Mouse (Mus musculus) kidney, embryonic 14.5 days (tissue): ENCODE results near the gene Arhgap8. TPM values are rescaled to one million over a fixed set of nuclear protein-coding genes. Genes with fewer than 3 reads are reported as not detected.
A peak's percentile ranks its signal among the peaks of the same experiment; 100 is the strongest.
"Not testable (repeated sequence)": the region's sequence is repeated elsewhere in the genome, so short reads cannot be mapped to it uniquely, and the experiment has no call there.

ENCODE experiments used
- ATAC-seq: fragments of 200-750 bp; cut with Nextera tagmentation; 2 replicates; pipeline ENCODE4 v1.8.0; 2017; ENCODE audit warnings: moderate number of reproducible peaks, mild to moderate bottlenecking, moderate TSS enrichment, moderate library complexity; ENCODE audit not compliant: low FRiP score, low TSS enrichment
- H3K27ac ChIP-seq: fragments of 300-500 bp; sonication (generic); 2 replicates; pipeline ENCODE4 v1.5.1; 2014; ENCODE audit warnings: low read depth, mild to moderate bottlenecking, low read length, moderate library complexity, mixed read lengths
- H3K27me3 ChIP-seq: fragments of 300-500 bp; sonication (generic); 2 replicates; pipeline ENCODE4 v1.6.1; 2014; ENCODE audit warnings: mild to moderate bottlenecking, low read length; ENCODE audit not compliant: control insufficient read depth, insufficient read depth
- H3K36me3 ChIP-seq: fragments of 300-500 bp; sonication (generic); 2 replicates; pipeline ENCODE4 v1.6.1; 2014; ENCODE audit warnings: low read length, mixed read lengths; ENCODE audit not compliant: control insufficient read depth, insufficient read depth
- H3K4me1 ChIP-seq: fragments of 300-500 bp; sonication (generic); 2 replicates; pipeline ENCODE4 v1.6.1; 2014; ENCODE audit warnings: low read length, mixed read lengths; ENCODE audit not compliant: control insufficient read depth, insufficient read depth
- H3K4me2 ChIP-seq: fragments of 300-500 bp; sonication (generic); replicated peaks from 2 replicates; pipeline ENCODE4 v1.6.1; 2014; ENCODE audit warnings: low read depth, mild to moderate bottlenecking, low read length
- H3K4me3 ChIP-seq: fragments of 300-500 bp; sonication (generic); 2 replicates; pipeline ENCODE4 v1.5.1; 2014; ENCODE audit warnings: mild to moderate bottlenecking, low read length
- H3K9ac ChIP-seq: fragments of 300-500 bp; sonication (generic); 2 replicates; pipeline ENCODE4 v1.6.1; 2014; ENCODE audit warnings: low read depth, mild to moderate bottlenecking, low read length, moderate library complexity
- H3K9me3 ChIP-seq: fragments of 300-500 bp; sonication (generic); 2 replicates; pipeline ENCODE4 v1.6.1; 2016; ENCODE audit warnings: low read length; ENCODE audit not compliant: control insufficient read depth
- WGBS: fragments of 180-500 bp; shearing (Covaris S2); extraction: QIAGEN DNeasy Blood & Tissue Kit; methylation state at CpG from one replicate; pipeline ENCODE4 v1.1.7; 2014; 5-methylcytosine and 5-hydroxymethylcytosine counted together
- polyA plus RNA-seq: library from polyadenylated mRNA; unstranded; fragments of >200 nt; fragmentation: Nextera tagmentation; extraction: Ambion mirVana; gene quantifications from 2 replicates; pipeline ENCODE4 v1.2.1, GENCODE M21; 2014

Gene Arhgap8
- polyA plus RNA-seq, 1 experiment from 2014 or later, result 10.2 TPM

DNA sequence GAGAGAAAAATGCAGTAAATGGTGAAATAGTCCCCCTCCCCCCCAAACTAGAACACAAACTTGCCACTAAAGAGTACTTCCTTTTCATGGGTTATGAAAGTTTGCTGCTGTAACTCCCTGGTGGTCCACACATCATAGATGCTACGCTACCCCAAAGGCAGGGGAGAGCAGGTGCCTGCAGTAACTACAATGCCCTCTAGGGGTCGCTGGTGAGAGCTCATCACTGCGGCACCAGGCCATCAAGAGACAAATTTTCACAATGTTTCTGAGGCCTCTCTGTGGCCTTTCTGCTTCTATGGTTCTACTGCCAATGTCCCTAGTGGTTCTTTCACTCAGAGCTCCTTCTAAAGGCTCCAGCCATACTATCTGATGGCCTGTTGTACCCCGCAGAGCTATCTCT, 38.6 kb downstream of the Arhgap8 start:
- Histone ChIP-seq H3K4me3 (no peak overlapping the region), H3K27ac (no peak overlapping the region), H3K4me2 (no peak overlapping the region), H3K27me3 (no peaks in the 10 kb centered on the region), H3K9me3 (no peaks in the 10 kb centered on the region), H3K9ac (no peak overlapping the region), H3K36me3 (no peaks in the 10 kb centered on the region), H3K4me1 (peaks cover 10% of the 10 kb centered on the region; the same call in 1 of the 2 replicates)
- WGBS, result 38% methylated on average over 4 of the region's 4 CpGs
- ATAC-seq, result no peak

DNA sequence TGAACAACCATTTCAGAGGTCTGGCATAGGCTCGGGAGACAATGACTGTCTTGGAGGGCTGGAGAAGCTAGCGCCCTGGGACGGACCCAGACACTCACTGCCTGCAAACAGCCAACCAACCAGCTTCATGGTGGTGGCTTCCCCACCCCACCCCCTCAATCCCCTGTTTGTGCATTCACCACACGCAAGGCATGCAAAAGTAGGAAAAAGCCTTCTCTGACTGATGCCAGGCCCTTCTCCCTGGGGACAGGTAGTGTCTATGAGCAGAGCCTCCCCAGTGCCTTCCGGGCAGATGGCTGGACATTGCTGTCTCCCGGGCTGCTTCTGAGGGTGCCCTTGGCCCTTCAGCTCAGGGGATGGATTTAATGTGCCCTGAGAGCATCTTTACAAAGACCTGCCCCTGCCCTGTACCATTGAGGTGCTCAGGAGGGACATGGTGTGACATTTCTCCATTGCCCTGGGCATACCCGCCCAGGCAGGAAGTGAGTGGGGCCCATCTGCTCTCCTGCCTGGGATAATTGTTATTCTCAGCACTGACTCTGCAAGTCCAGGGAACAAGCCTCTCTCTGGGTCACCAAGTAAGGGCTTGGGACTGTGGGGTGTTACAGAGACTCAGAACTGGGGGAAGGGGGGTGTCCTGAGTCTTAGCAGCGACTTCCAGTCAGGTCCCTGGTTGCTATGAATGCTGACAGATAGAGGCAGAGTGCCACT, 43.0 kb downstream of the Arhgap8 start:
- WGBS, result 60% methylated on average over 8 of the region's 8 CpGs
- peak; percentile 37 for ATAC-seq
- Histone ChIP-seq H3K27me3 (no peaks in the 10 kb centered on the region), H3K4me1 (peaks cover 6% of the 10 kb centered on the region; the same call in 1 of the 2 replicates), H3K27ac (no peak overlapping the region), H3K36me3 (no peaks in the 10 kb centered on the region), H3K9ac (no peak overlapping the region), H3K4me3 (no peak overlapping the region), H3K4me2 (no peak overlapping the region), H3K9me3 (no peaks in the 10 kb centered on the region)

DNA sequence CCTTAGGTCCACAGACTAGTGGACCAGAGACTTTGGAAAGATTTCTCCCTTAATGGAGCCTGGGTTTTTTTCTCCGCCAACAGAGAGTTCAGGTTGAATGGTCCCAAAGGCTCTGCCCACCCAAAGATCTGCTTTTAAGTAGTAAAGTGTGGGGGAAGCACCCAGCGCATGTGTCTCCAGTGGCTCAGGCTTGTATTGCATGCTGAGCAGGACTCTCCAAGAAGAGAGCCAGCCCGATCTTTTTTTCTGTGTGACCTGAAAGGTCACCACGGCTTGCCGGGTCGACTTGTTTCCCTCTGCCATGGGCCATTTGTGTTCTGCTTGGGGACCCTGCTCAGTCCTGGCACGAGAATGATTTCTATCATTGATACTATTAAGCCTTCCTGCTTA, 43.6 kb downstream of the Arhgap8 start:
- H3K27ac ChIP-seq, result no peak overlapping the region
- peaks cover 6% of the 10 kb centered on the region; the same call in 1 of the 2 replicates for H3K4me1 ChIP-seq
- no peaks in the 10 kb centered on the region for H3K9me3 ChIP-seq
- H3K4me2 ChIP-seq, result no peak overlapping the region
- ATAC-seq, result peak; percentile 64; the same call in 1 of the 2 replicates
- no peaks in the 10 kb centered on the region for H3K36me3 ChIP-seq
- H3K9ac ChIP-seq, result no peak overlapping the region
- WGBS, result 13% methylated on average over 7 of the region's 7 CpGs
- no peak overlapping the region for H3K4me3 ChIP-seq
- no peaks in the 10 kb centered on the region for H3K27me3 ChIP-seq

DNA sequence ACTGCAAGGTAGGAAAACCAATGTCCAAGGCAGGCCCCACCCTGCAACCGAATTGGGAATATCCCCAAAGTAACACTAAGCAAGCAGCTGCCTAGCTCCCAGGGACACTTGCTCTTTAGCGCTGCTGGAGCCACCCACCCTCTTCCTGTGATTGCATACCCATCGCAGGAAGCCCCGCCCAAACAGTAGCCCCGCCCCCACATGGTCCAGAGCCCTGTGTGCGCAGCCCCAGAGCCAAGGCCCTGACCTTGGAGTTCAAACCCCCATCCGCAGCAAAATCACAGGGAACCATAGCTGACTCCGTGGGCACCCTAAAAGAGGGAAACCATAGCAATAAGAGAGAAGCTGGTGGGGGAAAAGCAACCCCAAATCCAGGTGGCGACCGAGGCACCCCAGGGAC, 46.8 kb downstream of the Arhgap8 start:
- no peak for ATAC-seq
- Histone ChIP-seq H3K4me2 (no peak overlapping the region), H3K36me3 (no peaks in the 10 kb centered on the region), H3K27ac (no peak overlapping the region), H3K9me3 (no peaks in the 10 kb centered on the region), H3K4me1 (peaks cover 6% of the 10 kb centered on the region; the same call in 1 of the 2 replicates), H3K4me3 (no peak overlapping the region), H3K9ac (no peak overlapping the region), H3K27me3 (no peaks in the 10 kb centered on the region)
- WGBS, result 39% methylated on average over 10 of the region's 10 CpGs

DNA sequence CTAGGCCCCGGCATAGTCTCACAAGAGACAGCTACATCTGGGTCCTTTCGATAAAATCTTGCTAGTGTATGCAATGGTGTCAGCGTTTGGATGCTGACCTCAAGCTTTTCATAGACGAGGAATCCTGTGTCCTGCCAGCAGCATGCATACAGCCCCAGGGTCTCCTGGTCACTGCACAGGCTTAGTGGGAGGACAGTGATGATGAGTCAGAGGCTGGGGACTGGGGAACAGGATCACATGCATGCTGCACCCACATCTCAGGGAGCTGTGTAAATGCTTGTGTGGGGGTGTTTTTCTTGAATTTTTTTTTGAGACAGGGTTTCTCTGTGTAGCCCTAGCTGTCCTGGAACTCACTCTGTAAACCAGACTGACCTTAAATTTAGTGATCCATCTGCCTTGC, 48.7 kb downstream of the Arhgap8 start:
- not testable (repeated sequence) for H3K4me3 ChIP-seq

DNA sequence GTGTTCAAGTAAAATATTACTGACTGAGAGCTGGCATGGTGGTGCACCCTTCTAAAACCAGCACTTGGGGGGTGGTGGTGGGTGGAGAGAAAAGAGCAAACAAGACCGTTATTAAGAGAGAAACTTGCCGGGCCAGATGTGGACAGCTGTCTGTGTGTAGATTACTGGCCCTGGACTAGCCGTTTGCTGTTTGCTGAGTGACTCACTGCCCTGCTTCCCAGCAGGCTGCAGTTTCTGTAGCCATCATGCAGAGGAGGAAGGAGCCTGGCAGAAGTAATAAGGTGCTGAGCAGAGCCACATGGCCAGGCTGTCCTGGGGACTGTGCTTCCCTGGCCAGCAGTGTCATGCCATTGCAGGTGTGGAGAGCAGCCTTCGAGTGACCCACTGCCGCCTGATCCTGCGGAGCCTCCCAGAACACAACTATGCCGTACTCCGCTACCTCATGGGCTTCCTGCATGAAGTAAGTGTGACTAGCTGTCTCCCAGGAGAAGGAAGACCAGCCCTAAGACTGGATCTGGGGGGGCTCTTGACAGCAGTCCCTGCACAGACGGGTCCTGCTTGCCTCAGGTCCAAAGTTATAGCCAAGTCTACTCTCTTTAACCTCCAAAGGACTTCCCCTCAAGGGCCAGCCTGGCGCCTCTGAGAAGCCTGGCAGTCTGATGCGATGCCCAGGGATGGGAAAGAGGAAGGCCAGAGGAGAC, 49.9 kb downstream of the Arhgap8 start:
- Histone ChIP-seq H3K4me1 (no peaks in the 10 kb centered on the region), H3K27ac (no peak overlapping the region), H3K4me2 (no peak overlapping the region), H3K9me3 (no peaks in the 10 kb centered on the region), H3K36me3 (no peaks in the 10 kb centered on the region), H3K27me3 (no peaks in the 10 kb centered on the region), H3K4me3 (no peak overlapping the region), H3K9ac (no peak overlapping the region)
- ATAC-seq, result no peak
- 67% methylated on average over 11 of the region's 11 CpGs for WGBS

More for the DNA sequence above, 48.7 kb downstream of the Arhgap8 start:
- H3K36me3 ChIP-seq, H3K27me3 ChIP-seq, H3K4me1 ChIP-seq, H3K9ac ChIP-seq, ATAC-seq, H3K9me3 ChIP-seq, H3K27ac ChIP-seq, H3K4me2 ChIP-seq: not testable (repeated sequence)
- 69% methylated on average over 3 of the region's 4 CpGs for WGBS

DNA sequence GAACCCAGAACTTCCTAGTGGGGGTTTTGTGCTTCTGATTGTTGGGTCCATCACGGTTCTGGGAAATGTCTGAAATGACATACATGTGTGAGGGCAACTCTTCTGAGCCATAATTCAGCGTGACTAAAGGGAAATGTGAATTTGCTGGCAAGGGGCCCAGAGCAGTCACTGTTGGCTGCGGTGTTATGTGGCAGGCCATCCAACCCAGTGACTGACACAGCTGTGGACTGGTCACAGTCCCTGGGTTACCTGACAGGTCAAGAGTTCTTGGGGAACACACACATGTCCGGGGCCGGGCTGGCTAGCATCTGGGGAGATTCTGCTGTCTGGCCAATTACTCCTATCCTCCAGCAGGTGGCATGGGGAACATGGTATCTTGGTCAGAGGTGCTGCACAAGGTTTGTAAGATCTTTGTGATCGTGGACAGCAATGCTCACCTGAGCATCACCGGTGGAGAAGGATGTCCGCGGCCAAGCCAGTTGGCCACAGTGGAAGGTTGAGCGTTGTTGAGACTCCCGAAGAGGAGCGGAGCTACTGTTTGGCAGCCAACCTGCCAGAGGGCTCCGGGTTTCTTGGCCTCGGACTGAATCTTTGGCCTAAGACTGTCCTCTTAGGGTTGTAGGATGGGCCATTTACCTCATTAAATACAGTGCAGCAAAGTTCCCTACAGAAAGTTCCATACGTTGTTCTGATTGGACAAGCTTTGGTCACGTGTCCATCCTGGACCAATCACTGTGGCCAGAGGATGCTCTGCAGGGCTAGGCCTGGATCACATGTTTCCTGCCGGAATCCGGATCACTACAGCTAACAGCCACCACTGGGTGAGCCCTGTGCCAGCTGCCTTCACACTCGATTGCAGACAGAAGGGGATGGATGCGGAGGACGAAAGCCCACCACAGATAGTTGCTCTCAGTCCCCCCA, 52.6 kb downstream of the Arhgap8 start:
- WGBS, result 83% methylated on average over 21 of the region's 21 CpGs
- H3K4me3 ChIP-seq, result no peak overlapping the region
- H3K4me1 ChIP-seq, result no peaks in the 10 kb centered on the region
- H3K36me3 ChIP-seq, result no peaks in the 10 kb centered on the region
- H3K4me2 ChIP-seq, result no peak overlapping the region
- H3K9ac ChIP-seq, result no peak overlapping the region
- no peaks in the 10 kb centered on the region for H3K27me3 ChIP-seq
- H3K9me3 ChIP-seq, result no peaks in the 10 kb centered on the region
- H3K27ac ChIP-seq, result no peak overlapping the region
- no peak; the same call in 1 of the 2 replicates for ATAC-seq

DNA sequence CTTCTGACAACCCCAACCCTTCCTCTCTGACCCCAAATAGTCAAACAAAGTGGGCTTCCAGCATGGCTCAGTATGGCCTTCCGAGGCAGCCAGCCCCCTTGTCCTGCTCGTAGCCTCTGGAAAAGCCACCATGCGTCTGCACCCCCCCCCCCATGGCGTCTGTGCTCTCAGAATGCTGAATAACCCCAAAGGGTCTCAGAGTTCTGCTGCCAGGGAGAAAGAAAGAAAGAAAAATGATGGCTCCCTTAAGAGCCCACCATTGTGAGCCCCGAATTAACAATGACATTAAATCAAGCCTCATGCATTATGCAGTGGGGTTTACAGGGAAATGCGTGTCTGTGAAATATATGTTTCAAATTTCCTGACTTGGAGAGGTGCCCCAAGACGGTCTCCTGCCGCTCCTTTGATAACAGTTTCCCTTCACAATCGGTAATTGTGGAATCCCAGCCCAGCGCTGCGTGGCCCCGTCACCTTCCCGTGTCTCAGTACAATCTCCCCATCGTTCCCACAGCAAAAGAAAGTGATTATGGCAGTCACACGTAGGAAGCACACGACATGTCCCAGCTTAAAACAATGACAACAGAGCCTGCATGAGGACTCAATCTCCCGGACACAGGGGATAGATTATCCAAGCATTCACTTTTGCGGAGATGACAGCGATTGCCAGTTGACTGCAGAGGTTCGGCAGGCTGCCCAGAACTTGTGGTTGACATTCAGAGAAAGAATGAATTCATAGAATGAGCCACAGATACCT, 55.7 kb downstream of the Arhgap8 start:
- 60% methylated on average over 20 of the region's 20 CpGs for WGBS
- no peaks in the 10 kb centered on the region for H3K36me3 ChIP-seq
- H3K4me1 ChIP-seq, result no peaks in the 10 kb centered on the region
- no peaks in the 10 kb centered on the region for H3K9me3 ChIP-seq
- no peak for ATAC-seq
- H3K27me3 ChIP-seq, result no peaks in the 10 kb centered on the region
- H3K4me2 ChIP-seq, result no peak overlapping the region
- H3K4me3 ChIP-seq, result no peak overlapping the region
- H3K27ac ChIP-seq, result no peak overlapping the region
- no peak overlapping the region for H3K9ac ChIP-seq
